Mouse (Mus musculus) lung, postnatal 14 days (tissue): Measurements from ENCODE around the gene Nme9.

ENCODE experiments used
- DNase-seq: peaks from one replicate; pipeline ENCODE4 v3.0.0; 2021

The Nme9 gene

DNA sequence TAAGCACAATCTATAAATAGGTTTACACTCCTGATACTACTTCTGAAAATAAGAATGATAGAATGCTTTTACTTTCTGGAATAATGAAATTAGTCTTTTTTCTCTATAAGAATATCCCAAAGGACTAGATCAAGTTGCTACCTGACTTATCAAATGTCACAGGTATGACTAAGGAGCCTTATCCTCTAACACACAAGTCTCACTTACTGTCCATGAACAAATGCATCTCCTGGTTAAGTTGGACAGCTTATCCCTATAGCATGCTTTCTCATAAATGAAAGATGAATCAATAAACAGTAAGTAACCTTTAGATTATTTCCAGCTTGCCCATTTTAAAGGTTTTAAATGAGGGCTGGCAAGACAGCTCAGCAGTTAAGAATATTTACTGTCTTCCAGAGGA lies 33.4 kb downstream of the Nme9 start:
- DNase-seq = no peak

DNA sequence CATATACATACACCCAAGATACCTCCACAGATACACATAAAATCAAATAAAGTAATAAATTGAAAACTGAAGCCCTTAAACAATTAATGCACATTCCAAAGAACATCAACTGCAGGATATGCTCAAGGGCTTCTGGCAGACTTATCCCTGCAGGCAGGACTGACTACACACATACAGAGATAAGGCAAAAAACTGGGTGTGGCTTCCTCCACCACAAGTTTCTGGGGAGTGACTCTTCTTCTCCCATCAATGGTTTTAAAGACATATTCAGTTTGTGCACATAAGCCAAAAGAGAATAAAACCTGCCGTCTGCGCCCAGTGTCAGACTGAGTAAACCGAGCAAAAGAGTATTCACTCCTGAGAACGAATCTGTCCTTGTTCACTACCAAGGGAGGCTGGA lies 33.9 kb downstream of the Nme9 start:
- no peak for DNase-seq

DNA sequence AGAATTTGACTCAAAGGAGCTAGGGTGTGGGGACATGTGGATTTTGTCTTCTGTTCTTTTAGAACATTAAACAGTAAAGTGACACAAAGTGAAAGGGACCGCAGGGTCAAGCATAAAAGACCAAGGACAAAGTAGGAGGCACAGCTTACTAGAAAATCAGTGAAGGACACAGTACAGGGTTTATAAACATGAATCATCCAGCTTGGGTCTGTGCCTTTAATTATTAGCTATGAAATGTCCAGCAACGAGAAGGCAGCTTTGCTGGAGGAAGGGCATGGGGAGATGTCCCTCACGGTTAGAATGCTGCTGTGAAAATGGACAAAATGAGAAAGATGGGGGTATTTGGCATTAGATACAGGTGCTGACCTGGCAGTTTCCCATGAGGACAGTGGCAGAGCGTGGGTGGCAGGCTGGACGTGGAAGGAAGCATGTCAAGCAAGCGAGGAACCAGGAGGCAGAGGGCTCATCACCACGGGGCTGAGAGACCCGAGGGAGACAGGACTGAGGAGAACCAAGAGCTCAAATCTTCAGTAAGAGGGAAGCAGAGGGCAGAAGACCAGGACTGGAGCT lies 35.9 kb downstream of the Nme9 start:
- no peak for DNase-seq

DNA sequence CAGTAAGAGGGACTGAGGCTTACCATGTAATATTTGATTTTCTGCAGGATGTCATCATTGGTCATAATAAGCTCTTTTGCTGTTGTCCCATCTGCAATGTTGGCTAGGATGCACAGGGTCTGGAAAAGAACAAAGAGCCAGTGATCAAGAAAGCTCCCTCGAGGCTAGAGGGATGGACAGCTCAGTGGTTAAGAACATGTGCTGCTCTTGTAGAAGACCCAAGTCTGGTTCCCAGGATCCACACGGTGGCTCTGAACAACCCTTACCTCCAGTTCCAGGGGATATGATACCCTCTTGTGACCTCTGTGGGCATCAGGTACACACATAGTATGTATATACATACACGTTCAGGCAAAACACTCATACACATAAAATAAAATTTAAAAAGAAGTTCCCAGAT lies 36.6 kb downstream of the Nme9 start:
- no peak for DNase-seq

DNA sequence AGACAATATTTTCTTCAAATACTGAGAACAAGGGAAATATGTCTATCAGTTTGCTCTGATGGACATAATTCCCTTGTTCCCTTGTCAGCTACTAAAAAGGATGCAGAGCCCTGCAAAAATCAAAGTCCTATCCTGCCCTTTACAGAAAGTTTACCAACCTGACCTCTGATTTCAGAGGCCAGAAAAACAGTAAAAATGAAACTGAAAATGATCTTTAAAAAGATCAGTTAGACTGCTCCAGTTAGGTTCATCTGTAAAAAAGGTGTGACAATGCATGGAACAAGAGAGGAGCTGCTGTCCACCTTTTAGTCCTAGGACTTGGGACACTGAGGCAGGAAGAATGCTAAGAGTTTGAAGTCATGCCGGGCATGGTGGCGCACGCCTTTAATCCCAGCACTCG lies 39.8 kb downstream of the Nme9 start:
- no peak for DNase-seq

DNA sequence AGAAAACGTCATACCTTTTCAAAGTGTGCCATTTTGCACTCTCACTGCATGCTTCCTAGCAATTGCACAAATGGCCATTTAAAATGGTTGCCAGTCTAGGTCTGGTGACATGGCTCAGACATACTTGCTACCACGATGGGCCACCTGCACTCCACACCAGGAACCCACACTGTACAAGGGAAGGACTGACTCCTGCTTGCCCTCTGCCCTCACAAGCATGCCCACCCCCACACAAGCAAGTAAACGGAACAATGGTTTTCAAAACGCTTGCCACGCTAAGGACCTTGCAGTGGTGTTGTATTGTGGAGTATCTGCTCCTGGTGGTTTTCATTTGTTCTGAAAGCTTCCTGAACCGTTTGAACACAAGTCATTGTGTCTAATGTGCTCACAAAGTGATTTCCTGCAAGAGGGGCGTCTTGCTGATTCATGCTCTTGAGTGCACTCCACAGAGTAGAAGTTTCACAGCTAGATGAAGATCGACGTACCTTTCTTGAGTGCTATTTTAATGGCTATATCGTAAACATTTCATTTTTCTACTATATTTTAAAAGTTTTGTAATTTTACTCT lies 41.4 kb downstream of the Nme9 start:
- no peak for DNase-seq

DNA sequence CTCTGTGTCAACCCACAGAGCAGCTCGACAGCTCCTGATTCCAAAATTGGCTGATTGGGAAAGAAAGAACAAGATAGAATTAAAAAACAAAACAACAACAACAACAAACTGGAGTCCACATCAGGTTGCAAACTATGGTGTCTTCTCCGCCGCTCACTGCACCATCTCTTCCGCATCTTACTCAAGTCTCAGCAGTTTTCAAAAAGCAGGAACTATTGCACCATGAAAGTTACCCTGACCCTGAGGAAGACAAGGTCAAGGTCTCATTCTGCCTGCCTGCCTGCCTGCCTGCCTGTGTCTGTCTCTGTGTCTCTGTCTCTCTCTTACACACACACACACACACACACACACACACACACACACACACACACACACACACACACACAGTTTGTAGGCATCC lies 48.1 kb downstream of the Nme9 start:
- no peak for DNase-seq

DNA sequence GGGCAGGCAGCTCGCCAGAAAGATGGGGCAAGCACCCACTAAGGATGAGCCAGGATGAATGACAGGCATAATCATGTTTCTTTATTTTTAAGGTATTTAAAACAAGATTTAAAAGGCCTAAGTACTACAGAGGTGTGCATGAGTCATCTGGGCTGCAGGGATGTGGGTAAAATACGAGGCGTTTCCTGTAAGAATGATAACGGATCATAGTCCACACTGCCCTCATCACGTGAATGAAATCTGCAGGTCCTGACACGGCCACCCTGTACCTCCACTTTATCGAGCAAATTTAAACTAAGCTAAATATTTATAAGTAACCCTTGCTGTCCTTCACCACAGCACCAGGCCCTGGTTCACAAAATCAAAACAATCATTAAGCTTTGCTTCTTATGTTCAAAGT lies 54.6 kb downstream of the Nme9 start:
- DNase-seq = no peak
